Mouse (Mus musculus): ENCODE measurements around the gene Hba-a1.
"Not testable (repeated sequence)": the region's sequence is repeated elsewhere in the genome, so short reads cannot be mapped to it uniquely, and the experiment has no call there.

The Hba-a1 gene

GRCm38 (mm10) chr11:32283091-32283777 is at the start of gene Hba-a1:
Hba-a1 (plus strand) TSS chr11:32283511.
- DNase-seq (ENCODE audit: low spot score in 2 of 2), result not testable (repeated sequence)

DNA sequence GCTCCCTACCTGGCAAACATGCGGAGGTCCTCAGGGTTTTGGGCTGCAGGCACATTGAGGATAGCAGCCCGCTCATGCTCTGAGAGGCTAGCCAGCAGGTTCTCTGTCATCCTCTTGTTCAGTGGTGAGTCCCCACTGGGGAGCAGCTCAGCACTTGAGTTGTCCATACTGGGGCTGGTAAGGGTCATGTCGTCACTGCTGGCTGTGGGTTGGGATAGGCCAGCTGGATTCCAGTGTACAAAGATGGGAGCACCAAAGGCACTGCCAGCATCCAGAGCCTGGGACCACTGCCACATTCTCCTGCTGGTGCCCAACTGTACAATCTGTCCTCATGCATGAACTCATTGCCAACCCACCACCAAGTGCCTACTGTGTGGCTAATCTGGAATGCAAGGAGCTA is 49.4 kb upstream of the Hba-a1 start:
- DNase-seq (ENCODE audit: low spot score in 2 of 2), result no peak

- no peak for DNase-seq (ENCODE audit: low spot score in 2 of 2)
Measured at GRCm38 (mm10) chr11:32234816-32235485, 48.4 kb upstream of the Hba-a1 start.

- no peak for DNase-seq (ENCODE audit: low spot score in 2 of 2)
Measured at GRCm38 (mm10) chr11:32235646-32236045, 47.7 kb upstream of the Hba-a1 start.

GRCm38 (mm10) chr11:32236132-32236531 is 47.2 kb upstream of the Hba-a1 start:
- no peak for DNase-seq (ENCODE audit: low spot score in 2 of 2)

DNA sequence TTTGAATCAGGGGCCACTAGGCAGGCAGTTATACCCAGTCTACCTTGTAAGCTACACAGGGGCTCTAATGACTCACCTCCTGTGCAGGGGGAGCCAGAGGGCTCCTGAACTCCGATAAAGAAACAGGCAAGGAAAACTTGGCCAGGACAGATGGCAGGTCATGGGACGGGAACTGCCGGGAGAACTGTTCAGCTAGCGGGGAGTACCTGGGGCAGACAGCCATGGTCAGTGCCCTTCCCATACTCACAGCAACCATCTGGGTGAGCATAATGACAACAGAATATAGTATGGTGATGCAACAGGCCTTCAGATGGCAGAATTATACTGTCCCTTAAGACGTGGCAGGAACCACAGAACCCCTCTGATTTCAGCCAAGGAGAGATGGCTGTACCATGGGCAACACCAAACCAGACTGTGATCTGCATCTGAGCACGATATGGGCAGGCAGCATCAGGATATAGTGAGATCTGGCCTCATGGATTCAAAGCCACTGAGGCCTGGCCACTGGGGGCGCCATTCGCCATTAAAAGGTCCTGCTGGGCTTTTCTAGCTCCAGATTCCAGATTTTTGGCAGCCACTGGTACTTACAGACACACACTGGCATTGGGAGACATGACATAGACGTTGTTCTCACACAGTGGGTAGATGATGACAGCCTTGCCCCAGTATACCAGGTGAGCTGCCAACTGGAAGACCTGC is 46.5 kb upstream of the Hba-a1 start:
- no peak for DNase-seq (ENCODE audit: low spot score in 2 of 2)

- no peak for DNase-seq (ENCODE audit: low spot score in 2 of 2)
Measured at GRCm38 (mm10) chr11:32237411-32237795, 45.9 kb upstream of the Hba-a1 start.

DNA sequence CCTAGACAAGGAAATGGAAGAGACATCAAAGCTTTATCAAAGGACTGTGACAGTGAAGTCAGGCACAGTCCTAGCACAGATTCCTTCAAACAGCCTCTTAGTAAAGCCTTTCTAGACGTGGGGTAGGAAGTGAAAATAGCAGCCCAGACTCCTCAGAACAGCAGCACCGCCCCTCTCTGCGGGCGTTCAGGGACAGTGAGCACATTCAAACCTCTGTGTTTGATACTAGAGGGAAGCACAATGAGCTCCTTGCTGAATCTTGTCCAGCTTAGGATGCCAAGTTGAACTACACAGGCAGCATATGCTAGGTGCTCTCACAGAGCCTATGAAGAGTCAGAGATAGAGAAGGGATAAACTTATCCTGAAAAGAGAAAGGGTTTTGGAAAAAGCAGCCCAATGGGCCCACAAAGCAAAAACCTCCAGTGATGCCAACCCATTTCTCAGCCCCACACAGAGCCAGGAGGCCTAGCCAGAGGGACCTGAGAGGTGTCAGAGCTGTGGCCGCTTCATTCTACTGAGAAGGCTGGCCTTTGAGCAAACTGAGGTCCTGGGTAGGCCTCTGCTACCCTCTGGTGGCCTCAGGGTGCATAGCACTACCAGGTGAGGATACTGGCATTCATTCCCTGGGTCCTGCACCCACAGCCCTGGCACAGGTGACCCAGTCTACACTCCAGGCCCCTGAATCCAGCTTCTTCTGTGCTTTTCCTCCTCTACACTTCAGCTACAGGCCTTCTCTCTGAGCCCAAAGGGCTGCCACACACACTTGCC is 45.0 kb upstream of the Hba-a1 start:
- DNase-seq (ENCODE audit: low spot score in 2 of 2), result peak in 1 of 2 experiments; percentile 70

GRCm38 (mm10) chr11:32241391-32241790 is 41.9 kb upstream of the Hba-a1 start:
- no peak for DNase-seq (ENCODE audit: low spot score in 2 of 2)

DNA sequence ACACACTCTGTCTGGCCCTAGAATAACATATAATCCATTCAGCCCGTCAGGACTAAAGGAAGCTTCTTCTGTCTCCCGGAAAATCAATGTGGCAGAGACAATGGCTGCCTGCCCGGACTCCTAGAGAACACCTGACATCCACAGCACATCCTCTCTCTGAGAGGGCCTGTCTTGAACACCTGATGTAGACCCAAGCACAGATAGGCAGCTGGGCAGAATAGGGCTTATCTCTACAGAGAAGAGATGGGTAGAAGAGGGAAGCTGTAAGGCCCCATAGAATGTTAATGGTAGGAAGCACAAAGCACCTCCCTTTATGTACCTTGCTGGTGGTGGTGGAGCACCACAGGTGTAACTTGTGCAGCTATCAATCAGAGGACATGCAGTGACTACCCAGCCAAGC is 41.1 kb upstream of the Hba-a1 start:
- no peak for DNase-seq (ENCODE audit: low spot score in 2 of 2)

- no peak for DNase-seq (ENCODE audit: low spot score in 2 of 2)
Measured at GRCm38 (mm10) chr11:32243205-32243955, 39.9 kb upstream of the Hba-a1 start.

- DNase-seq (ENCODE audit: low spot score in 2 of 2), result no peak
Measured at GRCm38 (mm10) chr11:32244064-32244463, 39.2 kb upstream of the Hba-a1 start.

- no peak for DNase-seq (ENCODE audit: low spot score in 2 of 2)
Measured at GRCm38 (mm10) chr11:32244617-32245016, 38.7 kb upstream of the Hba-a1 start.

DNA sequence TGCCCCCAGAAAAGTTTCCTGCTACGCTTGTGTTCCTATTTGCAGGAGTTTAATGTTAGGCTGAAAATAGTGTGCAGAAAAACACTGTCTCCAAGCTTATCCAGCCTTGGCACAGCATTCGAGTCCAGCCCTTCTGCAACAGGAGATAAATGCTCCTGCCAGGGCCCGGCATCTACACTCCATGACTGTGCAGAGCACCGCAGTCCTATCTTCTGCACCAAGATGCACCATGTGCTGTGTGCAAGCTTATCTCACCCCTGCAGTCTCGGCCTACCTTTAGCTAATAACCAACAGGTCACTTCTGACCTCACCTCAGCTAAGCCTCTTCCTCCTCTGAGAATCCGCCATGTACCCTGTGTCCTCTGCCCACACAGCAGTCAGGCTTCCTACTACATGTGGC is 37.7 kb upstream of the Hba-a1 start:
- no peak for DNase-seq (ENCODE audit: low spot score in 2 of 2)

- no peak for DNase-seq (ENCODE audit: low spot score in 2 of 2)
Measured at GRCm38 (mm10) chr11:32247068-32247467, 36.2 kb upstream of the Hba-a1 start.

DNA sequence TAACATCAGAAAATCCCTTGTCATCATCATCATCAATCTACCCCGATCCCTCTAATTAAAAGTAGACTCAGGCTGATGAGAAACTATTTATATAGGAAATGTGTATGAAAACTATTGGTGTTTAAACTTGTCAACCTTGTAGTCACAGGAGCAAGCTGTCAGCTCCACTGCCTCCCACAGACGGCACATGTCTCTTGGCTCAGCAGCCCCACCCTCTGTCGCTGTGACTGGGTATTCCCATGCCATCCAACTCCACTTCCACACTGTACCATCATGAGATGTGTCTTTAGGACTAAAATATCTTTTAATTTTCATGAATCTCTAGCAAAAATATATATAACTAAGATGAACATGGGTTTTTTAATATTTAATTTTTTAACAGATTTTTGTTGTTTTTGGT is 35.0 kb upstream of the Hba-a1 start:
- no peak for DNase-seq (ENCODE audit: low spot score in 2 of 2)

DNA sequence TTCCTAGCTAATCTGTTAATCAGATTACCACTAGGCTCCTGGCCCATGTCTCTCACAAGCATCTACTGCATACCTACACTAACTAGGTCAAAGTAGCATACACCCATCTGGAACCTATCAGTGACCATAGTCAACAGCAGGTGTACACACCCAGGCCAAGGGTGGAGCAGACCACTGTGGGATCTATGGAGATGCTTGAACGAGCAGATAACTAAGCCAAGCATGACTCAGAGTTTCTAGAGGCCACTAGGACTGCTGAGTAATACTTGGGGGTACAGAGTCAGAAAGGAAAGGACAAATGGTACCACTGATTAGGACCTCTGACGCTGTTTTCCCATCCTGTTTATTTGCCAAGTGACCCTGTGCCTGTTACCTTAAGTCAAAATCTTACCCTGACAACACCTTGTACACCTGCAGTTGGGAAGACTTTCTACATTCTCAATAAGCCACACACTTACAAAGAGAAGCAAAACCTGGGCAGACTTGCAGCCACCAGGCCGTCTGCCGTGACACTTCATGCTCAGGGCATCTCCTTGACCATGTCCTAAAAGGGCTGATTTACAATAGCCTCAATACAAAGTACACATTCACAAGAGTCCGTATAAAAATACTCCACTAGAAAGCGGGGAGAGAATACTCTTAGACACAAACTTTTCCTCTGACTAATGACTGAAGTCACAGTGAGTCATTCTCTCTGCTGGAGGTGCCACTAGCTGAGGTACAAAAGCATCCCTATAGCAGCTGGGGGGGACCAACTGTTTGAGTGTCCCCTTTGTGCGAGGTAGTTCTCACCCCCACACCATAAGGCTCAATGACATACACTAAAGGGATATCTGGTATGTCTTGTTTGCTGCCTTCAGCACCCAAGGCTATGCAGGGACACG is 32.2 kb upstream of the Hba-a1 start:
- no peak for DNase-seq (ENCODE audit: low spot score in 2 of 2)

- DNase-seq (ENCODE audit: low spot score in 2 of 2), result no peak
Measured at GRCm38 (mm10) chr11:32253121-32253520, 30.2 kb upstream of the Hba-a1 start.

DNA sequence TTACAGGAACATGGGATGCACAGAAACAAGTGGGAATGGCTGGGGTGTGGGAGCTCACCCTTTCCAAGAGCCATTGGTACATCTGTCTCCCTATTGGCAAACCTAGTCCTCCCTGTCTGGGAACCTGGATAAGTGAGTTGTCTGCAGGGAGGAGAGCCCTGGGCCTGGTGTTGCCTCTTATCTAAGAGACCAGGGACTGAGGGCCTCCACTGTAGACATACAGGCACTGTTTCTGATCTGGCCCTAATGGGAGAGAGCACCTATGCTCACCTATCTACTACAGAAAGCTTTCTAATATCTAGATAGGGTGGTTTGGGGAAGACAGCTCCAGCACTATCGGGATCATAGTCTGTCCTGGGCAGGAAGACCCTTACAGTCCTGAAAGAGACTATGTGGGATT is 27.2 kb upstream of the Hba-a1 start:
- no peak for DNase-seq (ENCODE audit: low spot score in 2 of 2)

DNA sequence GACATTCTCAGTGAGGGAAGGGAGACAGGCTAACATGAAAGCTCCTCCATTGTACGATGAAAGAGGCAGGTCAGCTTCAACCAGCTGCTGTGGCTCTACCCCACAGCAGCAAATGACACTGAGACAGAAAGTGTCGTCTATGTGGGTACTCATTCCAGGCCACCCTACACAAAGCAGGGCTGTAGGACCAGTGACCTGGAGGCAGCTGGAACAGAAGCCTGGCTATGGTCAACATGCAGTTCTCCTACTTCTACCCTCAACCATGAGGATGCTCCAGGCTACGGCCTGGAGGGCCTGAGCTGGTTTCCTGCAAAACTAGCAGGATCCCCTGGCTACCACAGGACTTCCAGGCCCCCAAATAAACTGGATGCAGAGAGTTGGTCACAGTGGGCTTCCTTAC is 26.7 kb upstream of the Hba-a1 start:
- DNase-seq (ENCODE audit: low spot score in 2 of 2), result no peak

Measured in right cerebral cortex, postnatal 36 days (tissue).